Mouse (Mus musculus): ENCODE measurements around the gene Prss16.

Prss16 gene

DNA sequence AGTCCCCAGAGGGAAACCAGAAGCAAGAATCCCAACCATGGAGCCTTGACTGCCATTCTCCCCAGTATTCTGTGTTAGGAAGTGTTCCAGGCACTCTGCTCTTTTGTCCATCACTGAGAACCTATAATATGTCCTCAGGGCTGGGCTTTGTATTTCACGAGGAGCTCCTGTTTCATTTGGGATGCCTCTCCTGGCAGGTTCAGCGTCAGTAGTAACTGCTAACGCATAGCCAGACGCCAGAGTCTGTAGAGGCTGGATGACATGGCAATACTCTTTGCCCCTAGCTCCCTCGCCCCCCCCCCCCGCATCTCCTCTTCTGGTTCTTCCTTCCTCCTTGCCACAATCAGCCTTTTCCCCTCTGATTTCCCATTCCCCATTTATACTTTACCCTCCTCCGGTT is at the start of gene Prss16:
Gene Prss16, minus strand, starts transcription at position 101 of the 400 bp plus-strand sequence.
- DNase-seq (ENCODE audit: low read depth) = no peak

DNA sequence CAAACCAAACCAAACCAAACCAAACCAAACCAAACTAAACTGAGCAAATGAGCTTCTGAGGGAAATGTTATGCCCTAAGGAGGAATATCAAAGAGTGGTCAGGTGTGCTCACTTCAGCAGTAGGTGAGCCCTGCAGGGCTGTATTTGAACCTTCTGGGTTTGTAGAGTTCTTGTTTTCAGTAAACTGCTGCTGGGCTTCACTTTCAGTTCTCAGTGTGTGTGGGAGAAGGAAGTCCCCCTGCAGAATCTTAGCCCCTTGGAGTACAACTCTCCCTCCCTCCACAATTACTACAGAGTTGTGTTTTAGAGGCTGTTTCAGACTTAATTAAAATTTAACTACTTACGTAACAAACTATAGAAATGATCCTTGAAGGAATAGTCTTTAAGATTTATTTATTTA is 44.2 kb upstream of the Prss16 start:
- DNase-seq (ENCODE audit: low read depth) = no peak

DNA sequence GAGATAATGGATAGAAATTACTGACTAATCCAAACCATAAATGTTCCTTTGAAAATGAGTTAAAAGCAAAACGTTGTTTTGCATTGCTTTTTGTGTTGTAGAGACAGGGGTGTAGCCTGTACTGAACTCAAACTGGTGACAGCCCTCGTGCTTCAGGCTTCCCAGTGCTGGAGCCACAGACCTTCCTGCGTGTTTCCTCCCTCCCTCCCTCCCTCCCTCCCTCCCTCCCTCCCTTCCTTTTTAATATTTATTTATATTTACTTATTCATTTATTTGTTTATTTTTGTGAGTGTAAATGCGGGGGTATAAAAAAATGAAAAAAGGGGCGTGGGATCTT is 41.9 kb upstream of the Prss16 start:
- no peak for DNase-seq (ENCODE audit: low read depth)

DNA sequence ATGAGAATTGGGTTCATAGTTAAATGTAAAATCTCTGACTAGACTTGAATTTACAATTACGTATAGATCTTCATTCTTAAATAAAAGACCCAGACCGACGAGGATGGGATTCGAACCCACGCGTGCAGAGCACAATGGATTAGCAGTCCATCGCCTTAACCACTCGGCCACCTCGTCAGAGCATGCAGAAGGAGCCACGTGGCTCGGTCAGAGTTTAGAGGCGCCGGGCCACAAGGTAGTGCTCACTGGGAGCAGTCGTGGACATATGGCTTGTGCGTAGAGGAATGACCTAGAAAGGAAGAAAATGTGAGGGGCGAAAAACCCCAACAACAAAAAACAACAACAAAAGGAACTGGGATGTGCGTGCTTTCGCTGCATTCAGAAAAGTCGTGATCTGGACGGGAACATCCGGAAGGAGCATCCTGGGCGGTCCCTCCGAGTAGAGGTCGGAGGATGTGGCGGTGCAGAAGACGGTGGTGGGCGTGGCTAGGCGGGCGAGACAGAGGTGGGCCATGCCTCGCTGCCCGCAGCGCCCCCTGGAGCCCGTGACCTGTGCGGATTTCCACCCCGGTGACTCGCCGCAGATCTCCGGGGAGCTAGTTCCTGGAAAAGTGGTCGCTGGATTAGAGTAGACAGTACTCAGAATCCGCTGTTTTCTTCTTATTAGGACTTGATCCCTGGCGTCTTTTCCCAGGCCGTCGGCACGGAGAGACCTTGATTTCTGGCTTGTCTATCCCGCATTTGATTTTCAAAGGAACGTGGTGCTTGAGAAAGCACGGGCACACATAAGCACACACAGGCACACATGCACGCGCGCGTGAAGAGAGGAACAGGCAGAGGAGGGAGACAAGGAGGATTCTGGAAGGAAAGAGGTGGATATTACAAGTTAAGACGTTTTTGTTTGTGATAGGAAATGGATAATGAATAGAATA is 41.3 kb upstream of the Prss16 start:
- DNase-seq (ENCODE audit: low read depth) = peak; percentile 89

DNA sequence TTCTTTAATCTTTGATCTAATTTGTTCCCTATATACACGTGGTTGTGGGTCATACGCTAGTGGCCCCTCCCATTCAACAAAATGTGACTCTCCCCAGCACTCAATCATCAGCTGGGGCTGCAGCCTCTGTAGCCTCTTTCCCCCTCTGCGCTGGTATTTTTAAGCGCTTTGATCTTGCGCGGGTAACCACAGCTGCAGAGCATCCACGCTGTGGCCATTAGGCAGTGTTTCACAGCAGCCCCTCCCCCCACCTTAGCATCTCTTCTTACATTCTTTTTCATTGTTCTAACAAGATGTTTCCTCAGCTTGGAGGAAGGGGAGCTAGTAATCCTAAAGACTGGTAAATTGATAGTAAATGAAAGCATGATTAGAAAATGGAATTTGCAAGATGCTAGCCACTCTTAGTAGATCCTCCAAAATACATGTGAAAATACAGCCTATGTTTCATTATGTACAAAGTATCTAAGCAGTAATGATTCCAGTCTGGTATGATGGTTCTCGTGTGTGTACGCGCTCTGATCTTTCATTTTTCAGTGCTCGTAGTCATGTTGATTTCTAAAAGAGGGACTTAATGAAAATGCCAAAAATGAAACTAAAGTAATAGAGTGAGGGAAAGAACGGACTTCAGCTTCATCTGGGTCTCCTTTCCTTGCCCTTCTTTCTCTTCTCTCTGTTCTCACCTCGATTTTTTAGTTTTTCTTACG is 40.3 kb upstream of the Prss16 start:
- DNase-seq (ENCODE audit: low read depth) = peak; percentile 47

DNA sequence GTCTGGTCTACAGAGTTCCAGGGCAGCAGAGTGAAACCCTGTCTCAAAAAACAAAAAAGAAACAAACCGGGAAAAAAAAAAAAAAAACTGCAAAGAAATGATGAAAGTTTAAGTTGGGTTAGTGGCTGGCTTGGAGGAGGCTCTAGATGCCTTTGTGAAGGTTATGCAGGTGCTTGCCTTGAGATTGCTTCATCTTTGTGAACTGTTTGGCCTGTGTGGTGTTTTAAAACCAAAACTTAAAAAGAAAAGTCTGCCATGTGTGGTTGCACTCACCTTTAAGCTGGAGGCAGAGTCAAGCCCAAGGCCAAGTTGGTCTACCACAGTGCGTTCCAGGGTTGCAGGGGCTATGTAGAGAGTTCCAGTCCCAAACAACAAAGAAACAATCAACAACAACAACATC is 39.5 kb upstream of the Prss16 start:
- no peak for DNase-seq (ENCODE audit: low read depth)

DNA sequence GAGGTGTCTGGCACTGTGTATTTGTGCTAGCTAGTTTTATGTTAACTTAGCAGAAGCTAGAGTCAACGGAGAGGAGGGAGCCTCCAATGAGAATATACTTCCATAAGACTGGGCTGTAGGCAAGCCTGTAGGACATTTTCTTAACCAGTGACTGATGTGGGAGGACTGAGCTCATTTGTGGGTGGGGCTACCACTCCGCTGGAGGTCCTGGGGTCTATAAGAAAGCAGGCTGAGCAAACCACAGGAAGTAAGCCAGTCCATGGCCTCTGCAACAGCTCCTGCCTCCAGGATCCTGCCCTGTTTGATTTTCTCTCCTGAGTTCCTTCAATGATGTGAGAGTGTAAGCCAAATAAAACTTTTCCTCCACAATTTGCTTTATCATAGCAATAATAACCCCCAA is 35.8 kb upstream of the Prss16 start:
- no peak for DNase-seq (ENCODE audit: low read depth)

DNA sequence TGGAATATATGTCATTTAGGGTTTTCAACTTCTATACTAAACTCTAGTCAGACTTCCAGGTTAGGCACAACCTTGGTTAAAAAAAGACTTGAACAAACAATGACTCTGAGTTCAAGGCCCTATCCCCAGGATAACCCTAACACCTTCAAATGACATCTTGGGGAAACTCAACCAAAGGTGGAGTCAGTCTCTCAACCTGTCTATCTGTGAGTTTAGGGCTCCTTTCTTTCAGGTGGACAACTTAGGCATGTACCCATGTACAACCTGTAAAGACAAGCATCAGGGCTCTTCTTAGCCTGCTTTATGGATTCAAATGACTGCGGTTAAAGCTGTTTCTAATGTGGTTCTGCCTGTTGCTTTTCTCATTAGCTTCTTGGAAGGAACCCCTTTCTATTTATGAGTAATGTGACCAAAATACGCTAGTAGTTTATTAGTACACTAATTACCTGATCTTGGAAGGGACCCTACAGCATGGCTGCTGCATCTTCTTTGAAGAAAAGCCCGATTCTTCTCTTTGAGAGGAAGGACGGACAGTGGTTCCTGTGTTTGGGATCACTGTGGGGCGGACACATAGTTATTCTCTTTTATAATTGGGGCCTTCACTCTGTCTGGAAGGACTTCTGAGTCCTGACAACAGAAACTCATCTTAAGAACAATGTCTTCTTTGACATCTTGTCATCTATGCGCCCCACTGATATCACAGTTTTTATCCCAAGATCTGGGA is 35.1 kb upstream of the Prss16 start:
- DNase-seq (ENCODE audit: low read depth) = no peak

DNA sequence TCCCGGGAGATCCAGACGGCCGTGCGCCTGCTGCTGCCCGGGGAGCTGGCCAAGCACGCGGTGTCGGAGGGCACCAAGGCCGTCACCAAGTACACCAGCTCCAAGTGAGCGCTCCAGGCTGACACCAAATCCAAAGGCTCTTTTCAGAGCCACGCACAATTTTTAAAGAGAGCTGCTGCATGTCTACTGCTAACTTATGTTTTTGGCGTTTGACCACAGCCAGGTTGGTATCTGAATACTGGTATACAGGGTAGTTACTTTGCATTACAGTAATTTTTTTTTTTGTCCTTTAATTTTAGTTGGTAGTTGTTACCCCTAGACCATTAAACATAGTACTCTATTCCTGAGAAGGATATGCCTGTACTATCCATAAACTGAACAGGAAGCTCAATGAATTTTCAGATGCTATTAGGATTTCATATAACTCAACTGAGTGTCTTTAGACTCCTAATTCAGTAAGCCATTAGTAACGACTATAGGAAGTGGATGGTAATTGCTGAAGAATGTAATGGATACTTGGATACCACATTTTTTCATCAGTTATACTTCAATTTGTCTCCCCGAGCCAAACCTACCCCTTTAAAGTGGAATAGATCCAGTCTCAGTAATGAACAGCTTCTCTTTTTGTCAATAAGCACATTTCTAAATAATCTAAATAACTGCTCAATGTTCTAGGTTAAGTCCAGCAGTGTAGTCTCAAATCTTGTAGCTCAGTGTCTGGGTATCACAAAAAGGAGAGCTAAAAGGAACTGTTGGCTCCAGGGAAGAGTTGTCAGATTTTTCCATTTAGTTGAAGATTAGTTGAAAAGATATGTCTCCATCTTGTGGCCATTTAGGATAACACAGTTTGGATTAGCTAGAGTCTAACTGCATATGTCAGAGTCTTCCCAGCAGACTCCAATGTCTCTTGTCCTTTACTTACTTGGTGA is 34.2 kb upstream of the Prss16 start:
- DNase-seq (ENCODE audit: low read depth) = peak; percentile 81

DNA sequence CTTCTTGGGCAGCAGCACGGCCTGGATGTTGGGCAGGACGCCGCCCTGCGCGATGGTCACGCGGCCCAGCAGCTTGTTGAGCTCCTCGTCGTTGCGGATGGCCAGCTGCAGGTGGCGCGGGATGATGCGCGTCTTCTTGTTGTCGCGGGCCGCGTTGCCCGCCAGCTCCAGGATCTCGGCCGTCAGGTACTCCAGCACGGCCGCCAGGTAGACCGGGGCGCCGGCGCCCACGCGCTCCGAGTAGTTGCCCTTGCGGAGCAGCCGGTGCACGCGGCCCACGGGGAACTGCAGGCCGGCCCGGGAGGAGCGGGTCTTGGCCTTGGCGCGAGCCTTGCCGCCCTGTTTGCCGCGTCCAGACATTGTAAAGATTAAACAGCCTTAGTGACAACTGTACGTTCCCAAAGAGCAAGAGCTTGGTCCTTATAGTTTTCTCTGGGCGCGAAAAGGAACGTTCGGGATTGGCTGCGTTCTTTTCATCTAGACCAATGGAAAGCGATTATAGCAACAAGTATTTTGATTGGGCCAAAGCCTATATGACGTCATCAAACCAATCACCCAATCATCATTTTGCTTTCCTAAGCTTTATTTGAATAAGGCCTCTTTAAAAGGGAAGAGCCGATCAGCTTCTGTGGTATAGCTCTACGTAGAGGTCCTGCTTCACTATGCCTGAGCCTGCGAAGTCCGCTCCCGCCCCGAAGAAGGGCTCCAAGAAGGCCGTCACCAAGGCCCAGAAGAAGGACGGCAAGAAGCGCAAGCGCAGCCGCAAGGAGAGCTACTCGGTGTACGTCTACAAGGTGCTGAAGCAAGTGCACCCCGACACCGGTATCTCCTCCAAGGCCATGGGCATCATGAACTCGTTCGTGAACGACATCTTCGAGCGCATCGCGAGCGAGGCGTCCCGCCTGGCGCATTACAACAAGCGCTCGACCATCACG is 33.3 kb upstream of the Prss16 start, which contains the start of the genes Hist1h2ag and Hist1h2bj:
Gene Hist1h2ag, minus strand, starts transcription at position 377 of the 935 bp plus-strand sequence.
Gene Hist1h2bj, plus strand, starts transcription at position 647 of the 935 bp plus-strand sequence.
- peak; percentile 96 for DNase-seq (ENCODE audit: low read depth)

DNA sequence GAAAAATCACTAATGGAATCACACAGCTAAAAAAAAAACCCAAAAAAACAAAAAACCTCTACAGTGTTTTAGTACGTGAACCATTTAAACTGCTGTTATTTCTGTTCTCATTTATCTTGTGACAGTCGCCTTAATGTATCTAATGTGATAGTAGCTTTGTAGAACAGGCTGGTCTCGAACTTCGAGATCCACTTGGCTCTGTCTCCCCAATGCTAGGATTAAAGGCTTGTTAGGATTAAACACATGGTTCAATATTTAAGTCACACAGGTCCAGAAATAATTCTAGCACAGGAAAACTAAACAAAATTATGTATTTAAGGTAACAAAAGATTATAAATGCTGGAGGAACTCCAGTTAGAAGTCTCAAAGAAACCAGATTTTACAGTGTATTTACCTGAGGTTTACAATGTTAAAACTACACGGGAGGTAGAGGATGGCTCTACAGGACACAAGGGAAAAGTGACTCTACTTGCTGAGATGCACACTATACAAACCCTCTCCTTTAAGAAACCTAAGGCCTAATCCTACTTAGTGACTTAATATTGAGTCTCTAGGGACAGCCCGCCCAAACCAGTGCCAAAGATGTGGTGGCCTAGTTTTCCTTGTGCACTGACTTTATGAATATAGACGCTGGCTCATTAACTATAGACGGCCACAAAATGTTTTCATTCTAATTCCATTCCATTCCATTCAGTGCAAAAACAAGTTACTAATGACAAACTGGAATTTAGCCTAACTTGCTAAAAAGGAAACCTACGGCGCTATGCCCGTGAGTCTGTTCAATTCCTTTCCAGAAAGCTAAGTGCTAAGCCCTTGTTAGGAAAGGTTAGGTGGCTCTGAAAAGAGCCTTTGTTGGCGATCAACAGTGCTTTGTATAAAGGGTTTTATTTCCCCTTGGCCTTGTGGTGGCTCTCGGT is 32.4 kb upstream of the Prss16 start:
- DNase-seq (ENCODE audit: low read depth) = peak; percentile 21

DNA sequence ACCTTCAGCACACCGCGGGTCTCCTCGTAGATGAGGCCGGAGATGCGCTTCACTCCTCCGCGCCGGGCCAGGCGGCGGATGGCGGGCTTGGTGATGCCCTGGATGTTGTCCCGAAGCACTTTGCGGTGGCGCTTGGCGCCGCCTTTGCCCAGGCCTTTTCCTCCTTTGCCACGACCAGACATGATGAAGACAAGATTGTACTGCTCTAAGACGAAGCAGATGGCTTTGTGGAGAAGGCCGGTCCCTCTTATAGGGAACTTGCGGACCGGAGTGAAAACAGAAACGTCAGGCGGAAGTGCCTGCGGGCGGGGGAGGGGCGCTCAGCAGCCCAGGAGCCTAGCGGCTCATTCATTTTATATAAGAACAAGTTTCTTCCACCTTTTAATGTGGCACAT is 31.6 kb upstream of the Prss16 start, which contains the start of gene Hist1h4i:
Gene Hist1h4i, minus strand, starts transcription at position 221 of the 395 bp plus-strand sequence.
- peak; percentile 96 for DNase-seq (ENCODE audit: low read depth)

DNA sequence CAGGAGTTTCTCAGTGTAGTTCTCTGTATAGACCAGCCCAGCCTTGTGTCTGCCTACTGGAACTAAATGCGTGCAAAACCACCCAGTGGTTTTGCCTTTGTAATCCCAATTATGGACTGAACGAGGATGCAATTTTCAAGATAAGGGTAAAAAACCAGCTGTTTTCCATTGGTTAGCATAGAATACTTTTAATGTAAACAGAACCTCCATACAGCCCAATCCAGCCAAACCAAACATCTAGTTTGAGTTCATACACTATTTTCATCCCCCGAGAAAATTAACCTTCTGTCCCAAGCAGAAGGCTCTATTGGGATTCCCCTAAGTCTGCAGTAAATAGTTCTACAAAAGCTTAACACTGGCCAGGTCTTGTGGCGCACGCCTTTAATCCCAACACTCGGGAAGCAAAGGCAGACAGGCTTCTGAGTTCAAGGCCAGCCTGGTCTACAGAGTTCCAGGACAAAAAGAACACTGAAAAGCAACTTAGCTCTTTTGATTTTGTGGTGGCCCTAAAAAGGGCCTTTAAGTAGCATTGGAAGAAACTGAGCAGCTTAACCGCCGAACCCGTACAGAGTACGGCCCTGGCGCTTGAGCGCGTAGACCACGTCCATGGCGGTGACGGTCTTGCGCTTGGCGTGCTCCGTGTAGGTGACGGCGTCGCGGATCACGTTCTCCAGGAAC is 31.1 kb upstream of the Prss16 start:
- DNase-seq (ENCODE audit: low read depth) = peak; percentile 44

DNA sequence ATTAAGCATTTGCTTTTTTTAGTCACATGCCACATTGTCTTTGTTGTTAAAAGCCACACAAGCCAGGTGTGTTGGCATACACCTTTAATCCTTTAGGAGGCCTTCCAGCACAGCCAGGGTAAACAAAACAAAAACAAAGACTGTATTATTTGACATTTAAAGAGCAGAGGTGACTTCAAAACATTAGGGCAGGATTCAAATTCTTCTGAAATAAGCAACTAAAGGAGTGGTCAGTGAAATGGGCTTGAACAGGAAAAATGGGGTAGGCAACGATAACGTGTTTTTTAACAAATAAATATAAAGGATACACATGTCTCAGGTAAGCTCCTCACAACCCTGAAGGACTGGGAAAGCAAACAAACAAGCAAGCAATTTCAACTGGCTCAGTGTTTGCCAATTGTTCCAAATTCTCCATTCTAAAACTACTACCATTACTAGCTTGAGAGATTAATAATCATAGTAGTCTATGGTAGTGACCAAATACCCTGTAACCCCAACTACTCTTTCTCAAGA is 30.5 kb upstream of the Prss16 start:
- no peak for DNase-seq (ENCODE audit: low read depth)

DNA sequence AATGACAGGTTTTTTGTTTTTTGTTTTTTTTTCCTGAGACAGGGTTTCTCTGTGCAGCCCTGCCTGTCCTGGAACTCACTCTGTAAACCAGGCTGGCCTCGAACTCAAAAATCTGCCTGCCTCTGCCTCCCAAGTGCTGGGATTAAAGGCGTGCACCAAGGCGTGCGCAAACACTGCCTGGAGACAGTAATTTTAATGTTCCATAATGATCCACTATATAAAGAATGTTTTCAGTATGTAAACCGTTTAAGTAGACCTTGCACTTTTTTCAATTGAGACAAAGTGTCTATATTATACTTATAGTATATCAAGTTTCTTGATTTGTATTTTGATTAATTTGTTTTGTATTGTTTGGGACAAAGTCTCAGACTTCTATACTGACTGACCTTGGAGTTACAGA is 29.8 kb upstream of the Prss16 start:
- DNase-seq (ENCODE audit: low read depth) = no peak

DNA sequence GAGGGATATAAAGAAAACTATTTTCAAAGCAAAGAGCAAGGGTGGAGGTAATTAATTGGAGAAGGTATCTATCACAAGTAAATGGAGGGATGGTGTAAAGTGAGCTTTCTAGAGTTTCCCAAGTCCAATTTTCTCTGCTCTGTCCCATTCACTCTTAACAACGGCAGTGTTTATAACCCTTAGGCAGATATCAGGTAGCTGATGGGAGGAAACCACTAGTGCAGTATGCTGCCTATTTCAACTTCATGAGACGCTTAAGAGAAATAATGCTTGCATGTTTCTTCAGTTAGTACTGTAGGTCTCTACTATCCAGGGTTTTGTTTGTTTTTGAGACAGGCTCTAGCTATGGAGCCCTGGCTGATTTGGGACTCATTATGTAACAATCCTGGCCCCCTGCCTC is 27.9 kb upstream of the Prss16 start:
- no peak for DNase-seq (ENCODE audit: low read depth)

DNA sequence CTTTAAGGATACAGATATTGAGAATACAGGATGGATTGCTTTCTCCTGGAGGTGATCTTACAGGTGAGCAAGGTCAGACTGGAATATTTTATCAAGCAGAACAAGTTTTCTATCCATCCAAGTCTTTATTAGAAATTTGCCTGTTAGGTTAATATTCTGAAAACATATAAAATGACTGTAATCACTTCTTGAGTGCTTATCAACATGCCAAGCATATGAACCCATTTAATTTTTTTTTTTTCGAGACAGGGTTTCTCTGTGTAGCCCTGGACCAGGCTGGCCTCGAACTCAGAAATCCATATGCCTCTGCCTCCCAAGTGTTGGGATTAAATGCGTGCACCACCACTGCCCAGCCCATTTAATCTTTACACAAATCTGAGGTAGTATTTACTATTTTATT is 27.4 kb upstream of the Prss16 start:
- DNase-seq (ENCODE audit: low read depth) = no peak

All from NIH3T3 (cell line).